Mouse (Mus musculus) layer of hippocampus, postnatal 36 days (tissue): Measurements from ENCODE around the gene Fam20c. TPM values are rescaled to one million over a fixed set of nuclear protein-coding genes. Genes with fewer than 3 reads are reported as not detected.
A peak's percentile ranks its signal among the peaks of the same experiment; 100 is the strongest.

ENCODE experiments used
- DNase-seq, 2 experiments: peaks; one replicate each; pipeline ENCODE4 v3.0.0; 2022
- total RNA-seq, 2 experiments: library from RNA; stranded (reverse); gene quantifications; 2 replicates each; pipeline ENCODE4 v1.2.3; 2021

Gene Fam20c
- total RNA-seq, 2 experiments from 2014 or later = 29.1 to 30.3 TPM

DNA sequence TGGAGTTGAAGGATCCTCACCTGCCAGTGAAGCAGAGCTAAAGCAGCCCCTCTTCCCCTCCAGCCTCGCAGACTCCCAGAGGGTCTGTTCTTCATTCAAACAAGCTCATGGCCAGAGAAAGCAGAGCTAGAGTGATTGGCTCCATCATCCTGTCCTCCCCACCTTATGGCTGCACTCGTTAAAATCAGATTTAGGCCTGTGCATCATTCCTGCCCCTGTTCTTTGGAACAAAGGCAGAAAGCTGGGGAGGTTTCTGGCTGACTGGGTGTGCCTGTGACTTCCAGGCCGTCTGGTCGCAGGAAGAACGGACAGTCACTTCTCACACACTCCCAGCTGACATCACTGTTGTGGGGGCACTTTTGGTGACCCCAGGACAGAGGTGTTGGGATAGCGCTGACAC, 2.8 kb downstream of the Fam20c start:
- DNase-seq = no peak

DNA sequence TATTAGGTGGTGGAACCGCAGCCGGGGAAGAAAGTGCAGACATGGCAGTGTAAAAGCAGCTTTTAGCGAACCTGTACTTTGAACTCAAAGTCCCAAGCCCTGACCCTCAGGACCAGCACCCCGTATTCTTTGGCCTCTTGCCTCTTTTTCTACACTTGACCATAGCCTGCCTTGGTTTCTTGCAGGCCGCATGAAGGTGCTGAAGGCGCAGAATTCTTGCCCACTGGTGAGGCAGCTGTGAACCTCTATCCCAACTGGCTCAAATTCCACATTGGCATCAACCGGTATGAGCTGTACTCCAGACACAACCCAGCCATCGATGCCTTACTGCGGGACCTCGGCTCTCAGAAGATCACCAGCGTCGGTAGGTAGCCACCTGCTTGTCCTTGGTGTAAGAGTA, 3.3 kb downstream of the Fam20c start:
- no peak for DNase-seq

DNA sequence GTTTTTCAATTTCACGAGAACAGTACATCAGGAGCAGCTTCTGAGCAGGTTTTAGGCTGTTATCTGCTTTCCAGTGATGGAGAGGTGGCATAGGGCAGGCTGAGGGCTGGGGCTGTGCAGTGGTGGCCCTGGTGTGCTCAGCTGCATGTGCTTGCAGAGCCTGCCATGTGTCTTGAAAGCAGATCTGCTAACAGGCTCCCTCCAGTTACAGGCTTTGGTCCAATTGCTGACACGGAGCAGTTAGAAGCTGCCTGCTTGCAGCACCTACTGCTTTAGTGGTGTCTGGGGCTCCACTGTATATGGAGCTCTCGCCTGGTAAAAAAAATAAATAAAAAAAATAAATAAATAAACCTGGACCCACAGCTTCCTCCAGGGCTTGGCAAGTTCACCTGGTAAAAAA, 4.2 kb downstream of the Fam20c start:
- DNase-seq = no peak

DNA sequence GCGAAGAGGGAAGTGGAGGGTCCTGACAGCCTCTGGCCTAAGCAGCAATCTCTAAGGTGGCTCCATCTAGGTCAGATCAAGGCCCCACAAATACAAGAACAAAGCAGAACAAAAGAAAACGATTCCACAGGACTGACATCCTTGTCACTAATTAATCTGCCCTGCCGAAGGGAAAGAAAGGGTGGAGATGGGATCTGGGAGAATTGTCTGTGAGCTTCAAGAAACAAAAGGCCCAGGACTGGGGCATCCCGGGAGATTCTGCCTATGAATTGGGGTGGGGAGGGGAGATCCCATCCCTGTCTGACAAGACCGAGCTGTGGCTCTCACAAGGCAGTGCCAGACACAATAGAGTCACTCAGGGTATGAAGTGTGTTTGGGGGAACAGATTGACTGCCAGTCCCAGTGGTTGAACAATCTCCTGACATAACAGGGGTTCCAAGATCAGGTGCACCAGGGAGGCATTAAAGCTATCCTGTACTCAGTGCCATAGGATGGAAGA, 7.6 kb downstream of the Fam20c start:
- no peak for DNase-seq

DNA sequence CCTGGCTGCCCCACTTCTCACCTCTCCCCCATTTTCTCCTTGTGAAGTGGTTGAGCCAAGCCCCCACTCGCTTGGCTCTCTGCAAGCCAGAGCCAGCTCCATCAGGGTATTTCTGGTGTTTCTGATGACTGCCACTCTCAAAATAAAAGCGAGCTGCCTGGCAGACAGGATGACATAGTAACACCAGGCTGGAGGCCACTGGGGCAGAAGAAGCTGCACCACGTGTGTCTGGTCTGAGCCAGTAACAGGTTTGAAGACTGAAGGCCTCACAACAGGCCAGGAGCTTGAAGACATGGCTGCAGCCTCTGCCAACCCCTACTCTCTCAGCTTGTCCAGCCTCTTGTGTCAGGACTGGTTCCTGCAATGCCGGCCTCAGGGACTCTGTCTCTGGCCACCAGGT, 8.0 kb downstream of the Fam20c start:
- DNase-seq = no peak

DNA sequence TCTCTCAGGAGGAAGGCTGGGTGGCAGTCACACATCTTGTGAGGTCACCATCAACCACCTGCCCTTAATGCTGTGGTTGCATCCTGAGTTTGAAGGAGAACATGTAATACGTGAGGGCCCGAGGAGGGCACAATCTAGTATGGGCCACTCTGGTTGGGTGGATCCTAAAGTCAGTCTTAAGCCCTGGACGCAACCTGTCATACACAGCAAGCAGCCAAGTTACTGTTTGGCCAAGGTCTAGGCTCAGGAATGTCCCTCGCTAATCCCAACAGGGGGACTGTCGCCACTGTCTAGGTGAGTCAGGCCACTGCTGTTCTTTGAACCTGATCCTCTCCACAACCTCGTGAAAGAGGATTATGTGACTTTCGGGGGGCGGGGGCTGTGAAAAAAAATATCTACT, 10.3 kb downstream of the Fam20c start:
- DNase-seq = no peak

DNA sequence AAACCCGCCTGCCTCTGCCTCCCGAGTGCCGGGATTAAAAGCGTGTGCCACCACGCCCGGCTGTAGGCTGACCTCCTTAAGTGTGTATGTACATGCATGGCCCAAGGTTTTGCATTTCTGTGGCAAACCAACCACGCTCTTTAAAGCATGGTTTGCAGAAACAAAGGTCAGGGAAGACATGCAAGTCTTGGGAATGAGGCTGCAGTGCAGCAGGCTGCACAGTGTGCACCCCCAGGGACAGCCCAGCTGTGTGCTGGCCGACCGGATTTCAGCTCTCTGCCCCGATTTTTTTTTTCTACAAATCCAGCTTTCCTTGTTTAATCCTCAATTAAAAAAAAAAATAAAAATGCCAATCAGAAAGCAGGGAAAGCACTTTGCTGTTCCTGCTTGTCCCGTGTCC, 13.3 kb downstream of the Fam20c start:
- no peak for DNase-seq

DNA sequence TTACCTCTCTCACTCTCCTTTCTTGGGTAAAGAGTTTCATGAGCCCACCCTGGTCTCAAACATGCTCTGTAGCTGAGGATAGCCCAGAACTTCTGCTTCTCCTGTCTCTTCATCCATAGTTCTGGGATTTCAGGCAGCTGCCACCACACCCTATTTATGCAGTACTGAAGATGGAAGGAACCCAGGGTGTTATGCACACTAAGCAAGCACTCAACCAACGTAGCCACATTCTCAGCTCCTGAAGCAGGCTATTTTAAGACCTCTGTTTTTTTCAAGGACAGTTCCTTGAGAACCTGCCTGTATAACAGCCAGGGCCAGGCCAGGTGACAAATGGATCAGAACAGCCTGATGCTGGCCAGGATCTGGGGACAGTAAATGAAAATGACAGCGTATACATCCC, 14.4 kb downstream of the Fam20c start:
- DNase-seq = no peak

DNA sequence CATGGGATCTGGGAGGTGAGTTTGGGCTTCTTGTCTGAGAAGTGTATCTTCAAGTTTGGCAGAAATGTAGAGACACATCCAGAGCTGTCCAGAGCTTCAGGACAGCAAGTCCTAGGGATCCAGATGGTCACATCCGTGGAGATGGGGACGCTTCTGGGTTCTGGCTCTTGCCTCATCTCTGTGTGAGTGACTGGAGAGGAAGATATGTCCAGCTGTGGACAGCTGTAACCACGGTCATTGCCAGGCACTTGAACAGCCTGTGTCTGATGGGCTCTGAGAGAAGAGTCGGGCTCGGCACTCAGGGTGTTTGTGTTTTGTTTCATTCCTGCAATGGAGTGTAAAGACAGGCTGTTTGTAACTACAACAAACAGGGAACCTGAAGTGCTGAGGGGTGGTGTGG, 14.8 kb downstream of the Fam20c start:
- no peak for DNase-seq

DNA sequence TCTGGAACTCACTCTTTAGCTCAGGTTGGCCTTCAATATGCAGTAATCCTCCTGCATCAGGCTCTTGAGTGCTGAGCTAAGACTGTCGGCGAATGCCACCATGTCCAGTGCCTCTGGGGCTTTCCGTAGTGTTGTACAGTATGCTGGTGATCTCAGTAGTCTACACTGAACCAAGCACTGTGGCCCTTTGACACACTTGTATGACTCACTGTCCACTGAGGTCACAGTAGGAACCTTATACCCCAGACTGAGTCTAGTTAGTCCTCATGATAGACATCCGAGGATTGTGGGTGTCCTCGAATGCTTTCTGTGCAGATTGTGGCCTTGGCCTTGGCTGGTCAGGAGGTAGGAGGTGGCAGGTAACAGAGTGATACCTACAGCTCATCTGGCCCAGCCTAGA, 20.8 kb downstream of the Fam20c start:
- no peak for DNase-seq

DNA sequence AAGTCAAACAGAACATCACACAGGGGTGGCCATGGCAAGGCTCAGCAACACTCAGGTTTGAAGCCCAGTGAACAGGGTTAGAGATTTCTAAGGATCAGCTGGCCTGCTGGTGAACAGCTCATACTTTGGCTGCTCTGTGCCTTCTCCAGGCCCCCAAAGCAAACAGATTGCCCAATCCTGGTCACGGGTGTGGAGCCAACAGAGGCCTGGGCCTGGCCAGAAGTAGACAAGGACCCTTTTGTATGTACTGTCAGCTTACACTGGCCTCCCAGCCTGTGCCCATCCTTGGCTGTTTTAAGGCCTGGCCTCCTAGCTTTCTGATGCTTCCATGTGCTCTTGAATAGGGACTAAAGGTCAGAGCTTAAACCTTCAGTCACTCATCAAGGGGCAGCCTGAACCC, 22.0 kb downstream of the Fam20c start:
- peak in 1 of 2 experiments; percentile 53 for DNase-seq

DNA sequence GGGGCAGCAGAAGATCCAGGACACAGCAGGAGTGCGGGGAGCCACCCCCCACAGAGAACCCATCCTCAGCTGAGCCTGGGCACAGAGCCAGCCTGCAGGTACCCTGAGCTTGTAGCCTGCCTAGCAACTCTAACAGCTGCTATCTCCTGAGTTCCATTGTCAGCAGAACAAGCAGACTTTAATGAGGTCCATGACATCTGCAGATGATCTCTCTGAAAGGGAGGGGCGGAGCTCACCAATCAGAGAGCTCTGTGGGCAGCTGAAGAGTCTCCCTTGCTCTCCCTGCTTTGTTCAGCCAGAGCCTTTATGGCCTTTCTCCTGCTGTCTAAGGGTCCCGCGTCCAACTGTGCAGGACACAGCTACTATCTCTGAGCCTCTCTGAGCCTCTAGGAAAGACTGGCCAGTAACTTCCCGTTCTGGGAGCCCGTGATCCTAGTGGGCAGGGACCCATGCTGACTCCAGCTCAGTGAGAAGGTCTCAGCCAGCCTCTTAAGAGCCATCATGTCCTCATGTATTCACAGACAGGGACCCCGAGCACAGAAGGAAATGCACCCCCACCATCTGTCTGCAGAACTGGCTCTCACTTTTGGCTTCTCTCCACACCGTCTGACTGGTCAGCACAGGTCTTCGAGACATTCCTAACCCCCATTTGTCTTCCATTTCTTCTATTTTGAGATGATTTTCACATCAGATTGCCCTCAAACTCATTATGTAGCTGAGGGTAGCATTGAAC, 24.6 kb downstream of the Fam20c start:
- peak; percentile 22 to 37 for DNase-seq

DNA sequence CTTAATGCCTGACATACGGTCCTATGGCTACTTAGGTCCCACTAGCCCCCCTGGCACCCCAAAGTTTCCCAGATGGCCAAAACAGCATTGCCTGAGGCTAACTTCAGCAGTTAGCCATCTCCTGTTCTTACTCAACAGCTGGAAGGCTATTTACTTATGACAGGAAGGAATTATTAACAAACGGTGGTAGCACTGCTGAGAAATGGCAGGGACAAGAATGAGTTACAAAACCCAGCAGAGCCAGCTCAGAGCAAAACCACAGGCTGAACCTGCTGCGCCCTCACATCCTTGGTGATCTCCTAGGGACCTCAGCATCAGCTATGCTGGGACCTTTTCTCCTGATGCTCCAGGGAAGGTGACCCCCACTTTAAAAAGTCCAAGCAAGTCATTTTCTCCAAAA, 25.3 kb downstream of the Fam20c start:
- no peak for DNase-seq

DNA sequence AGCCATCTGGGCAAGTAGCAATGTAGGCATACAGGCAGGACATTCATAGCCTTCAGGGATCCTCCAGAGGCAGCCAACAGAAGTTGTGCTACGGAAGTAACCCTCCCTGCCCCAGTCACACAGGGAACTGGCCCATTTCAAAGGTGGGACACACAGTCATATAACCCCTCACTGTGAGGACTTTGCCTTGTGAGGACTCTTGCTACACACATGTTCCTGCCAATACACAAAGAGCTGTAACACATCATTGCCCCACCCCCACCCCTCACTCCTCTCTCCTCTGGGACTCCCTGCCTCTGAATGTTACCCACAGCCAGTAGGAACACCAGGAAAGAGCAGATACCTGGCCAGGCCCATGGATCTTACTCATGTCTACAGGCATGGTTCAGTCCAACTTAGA, 28.4 kb downstream of the Fam20c start:
- DNase-seq = no peak

DNA sequence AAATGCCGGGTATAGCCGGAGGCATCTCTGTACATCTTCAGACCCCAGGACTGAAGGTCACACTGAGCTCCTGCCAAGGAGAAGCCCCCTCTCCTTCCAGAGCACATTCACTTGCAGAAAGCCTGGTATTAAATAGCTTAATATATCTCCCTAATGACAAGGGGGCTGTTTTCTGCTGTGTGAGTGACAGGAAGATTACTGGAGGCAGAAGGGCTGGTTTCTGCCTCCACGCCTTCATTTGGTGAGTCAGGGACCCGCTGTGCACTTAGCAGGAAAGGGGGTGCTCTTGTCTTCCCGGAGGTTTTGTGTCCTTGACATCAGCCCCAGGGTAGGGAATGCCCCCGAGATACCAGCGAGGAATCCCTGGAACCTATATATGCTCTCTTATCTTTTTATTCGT, 28.9 kb downstream of the Fam20c start:
- no peak for DNase-seq

DNA sequence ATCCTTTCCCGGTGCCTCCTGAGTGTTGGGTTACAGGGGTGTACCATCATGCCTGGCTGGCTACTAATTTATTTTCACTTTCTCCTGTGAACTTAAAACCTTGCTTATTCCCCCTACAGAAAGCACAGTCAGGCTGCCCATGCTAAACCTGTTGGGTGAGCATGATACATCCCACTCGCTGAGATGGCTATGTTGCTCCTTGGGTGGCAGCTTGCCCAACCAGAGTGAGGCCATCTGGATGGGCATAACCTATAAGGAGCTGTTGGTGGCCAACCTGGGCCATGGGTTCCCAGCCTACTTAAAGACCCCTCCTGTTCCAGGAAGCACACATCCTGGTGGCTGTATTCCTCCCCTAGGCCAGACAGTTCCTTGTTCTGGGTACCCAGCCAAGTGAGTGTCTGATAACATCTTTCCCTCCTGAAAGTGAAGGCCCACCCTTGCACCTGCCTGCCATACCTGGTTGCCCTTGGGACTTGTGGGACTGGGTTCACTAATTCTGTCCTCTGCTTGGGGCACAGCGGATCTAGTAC, 31.7 kb downstream of the Fam20c start:
- DNase-seq = no peak

DNA sequence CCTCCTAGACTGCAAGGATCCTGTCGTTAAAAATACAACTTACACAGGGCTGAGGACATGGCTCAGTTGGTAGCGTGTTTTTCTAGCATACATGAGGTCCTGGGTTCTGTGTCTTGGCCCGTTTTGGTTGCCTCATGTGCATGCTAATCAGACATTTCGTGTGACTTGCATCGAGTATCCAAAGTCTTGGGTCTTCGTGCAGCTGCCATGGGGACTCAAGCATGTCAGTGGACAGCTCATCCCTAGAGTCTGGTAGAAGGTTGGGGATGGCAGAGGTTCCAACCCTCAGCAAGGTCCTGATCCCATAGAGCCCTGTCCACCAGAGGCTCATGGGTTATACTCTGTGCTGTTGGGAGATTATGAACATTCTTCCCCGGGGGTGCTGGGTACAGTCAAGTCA, 33.3 kb downstream of the Fam20c start:
- DNase-seq = no peak

DNA sequence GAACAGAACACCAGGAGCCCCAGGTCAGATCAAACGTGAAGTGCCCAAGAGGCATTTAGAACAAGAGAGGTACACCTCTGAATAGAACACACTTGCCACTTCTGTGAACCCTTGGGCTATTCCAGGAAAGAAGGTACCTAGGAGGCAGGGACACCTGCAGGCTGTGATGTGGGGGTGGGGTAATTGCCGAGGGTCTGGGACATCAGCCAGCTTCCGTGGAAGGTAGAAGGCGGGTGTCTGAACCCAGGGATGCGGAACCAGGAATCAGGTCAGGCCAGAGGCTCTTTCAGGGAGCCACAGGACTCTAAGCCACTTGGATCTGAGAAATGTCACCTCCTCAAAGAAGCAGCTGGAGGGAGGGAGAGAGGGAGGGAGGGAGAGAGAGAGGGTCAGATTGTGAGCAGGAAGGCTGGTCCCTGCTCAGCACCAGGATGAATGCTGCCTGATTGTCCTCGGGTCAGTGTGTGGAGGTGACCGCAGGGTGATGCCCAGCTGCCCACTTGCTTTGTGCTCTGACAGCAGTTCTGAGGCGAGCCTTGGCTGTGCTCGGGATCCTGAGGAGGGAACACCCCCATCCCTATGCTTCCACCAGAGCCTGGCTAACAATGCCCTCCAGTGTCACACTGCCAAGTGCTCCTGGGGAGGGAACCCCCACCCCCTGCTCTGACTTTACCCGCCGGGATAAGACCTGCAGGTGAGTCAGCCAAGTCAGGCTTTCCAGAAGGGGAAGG, 34.3 kb downstream of the Fam20c start:
- DNase-seq = no peak

DNA sequence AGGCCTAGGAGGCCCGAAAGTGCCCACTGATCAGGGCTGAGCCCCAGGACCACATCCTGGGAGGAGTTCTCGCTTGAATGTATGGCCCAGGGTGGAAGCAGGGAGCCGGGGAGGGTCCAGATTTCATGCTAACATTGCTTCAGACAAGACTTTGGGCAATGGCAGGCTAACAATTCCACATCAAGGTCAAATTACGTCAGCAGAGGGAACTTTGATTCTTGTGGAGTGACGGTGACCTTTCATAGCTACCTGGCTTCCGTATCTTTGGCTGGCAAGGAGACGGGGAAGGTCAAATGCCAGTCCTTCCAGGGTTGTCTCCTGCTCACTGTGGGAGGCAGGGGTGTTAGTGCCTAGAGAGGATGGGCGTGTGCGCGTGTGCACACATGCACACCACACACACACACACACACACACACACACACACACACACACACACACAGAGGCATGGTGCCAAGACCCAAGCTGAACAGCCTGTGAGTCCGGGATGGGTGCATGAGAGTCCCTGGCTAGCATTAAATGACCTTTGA, 36.7 kb downstream of the Fam20c start:
- no peak for DNase-seq

DNA sequence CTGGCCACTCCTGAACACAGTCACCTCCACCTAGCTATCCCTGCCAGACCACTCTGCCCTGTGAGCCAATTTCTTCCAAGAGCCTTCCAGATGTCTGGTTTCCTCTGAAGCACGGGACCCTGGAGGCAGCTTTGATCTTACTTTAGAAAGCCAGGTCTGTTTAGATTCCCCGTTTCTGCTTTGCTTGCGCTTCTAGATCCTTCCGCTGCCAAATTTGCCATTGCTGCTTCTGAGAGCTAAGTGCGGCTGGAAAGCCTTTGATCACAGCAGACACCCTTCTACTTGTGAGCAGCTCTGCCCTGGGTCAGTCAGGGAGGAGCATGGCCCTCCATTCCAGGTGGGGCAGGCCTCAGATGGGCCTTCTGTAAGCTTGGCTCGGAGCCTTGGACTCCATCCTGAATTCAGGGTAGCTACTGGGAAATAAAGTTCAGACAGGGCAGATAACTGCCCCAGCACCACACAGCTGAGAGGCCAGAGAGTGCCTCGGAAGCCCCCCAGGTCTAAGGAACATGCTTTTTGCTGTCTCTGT, 47.3 kb downstream of the Fam20c start:
- no peak for DNase-seq

DNA sequence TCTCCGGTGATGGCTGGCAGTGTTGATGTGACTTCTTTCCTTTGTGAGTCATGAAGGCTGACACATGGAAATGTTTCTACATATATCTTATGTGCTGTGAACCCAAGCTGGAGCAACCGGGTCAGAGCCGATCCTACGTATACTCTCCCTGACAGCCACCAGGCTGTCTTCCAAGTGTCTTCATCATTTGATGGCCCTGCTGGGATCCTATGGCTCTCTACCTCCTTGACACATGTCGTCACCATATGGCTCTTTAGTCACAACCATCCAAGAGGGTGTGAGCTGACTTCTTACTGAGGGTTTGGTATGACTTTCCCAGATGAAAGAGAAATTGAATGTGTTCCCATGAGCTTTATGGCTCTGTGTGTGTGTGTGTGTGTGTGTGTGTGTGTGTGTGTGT, 50.0 kb downstream of the Fam20c start:
- DNase-seq = no peak

DNA sequence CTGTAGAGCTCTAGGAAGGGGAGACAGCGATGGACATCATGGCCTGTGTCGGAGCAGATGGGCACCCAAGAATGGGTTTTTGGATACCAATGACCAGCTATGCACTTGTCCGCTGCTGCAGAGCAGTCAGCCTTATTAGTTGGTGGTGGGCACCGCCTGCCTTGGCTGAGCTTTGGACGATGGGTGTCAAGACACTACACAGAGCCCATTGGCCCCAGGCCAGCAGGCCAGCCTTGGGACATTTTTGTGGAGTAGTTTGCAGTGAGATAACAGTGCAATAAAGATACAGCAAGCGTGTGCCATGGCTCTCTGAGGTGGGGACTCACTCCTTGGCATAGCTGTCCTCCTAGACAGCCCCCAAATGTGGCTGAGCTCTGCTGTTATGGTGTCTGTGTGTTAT, 55.5 kb downstream of the Fam20c start:
- DNase-seq = no peak

DNA sequence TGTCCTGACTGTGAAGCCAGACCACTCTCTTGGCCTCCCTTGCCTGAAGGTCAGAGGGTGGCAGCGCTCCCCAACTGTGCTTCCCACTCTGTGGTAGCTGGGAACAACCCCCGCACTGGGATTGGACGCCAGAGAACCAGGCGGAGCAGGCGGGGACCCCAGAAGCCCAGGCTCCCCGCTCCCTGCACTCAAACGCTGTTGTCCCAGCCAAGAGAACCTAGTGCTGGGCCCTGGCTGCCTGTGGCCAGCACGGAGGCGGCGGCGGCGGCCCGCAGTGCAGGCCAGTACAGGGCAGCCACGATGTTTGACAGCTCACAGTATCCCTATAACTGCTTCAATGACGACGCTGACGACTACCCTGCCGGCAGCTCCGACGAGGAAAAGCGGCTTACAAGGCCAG, 65.5 kb downstream of the Fam20c start, which contains the start of gene Gm5294:
Gene Gm5294, plus strand, starts transcription at position 301 of the 400 bp plus-strand sequence.
- no peak for DNase-seq
